Mouse (Mus musculus) embryo, embryonic 10 days (tissue): ENCODE measurements at regions not wholly inside any gene's neighbourhood (a gene's known extent, or its start where the extent isn't known, plus 50 kb on each side); places are given as distances from the start of the nearest gene placed in this dataset.
A peak's percentile ranks its signal among the peaks of the same experiment; 100 is the strongest.

Source experiments
- DNase-seq: peaks from one replicate; pipeline ENCODE4 v3.0.0-alpha.2; 2015; ENCODE audit warnings: low spot score

GRCm38 (mm10) chr3:99447361-99447760, 207.2 kb downstream of the Tbx15 start:
- no peak for DNase-seq

- DNase-seq, result no peak
Observed at GRCm38 (mm10) chr3:99447813-99448212, 207.6 kb downstream of the Tbx15 start.

- no peak for DNase-seq
Observed at GRCm38 (mm10) chr3:99459036-99459863, 219.1 kb downstream of the Tbx15 start.

- DNase-seq, result no peak
Observed at GRCm38 (mm10) chr3:99499980-99500379, 259.8 kb downstream of the Tbx15 start.

GRCm38 (mm10) chr3:99504772-99505171, 264.6 kb downstream of the Tbx15 start:
- no peak for DNase-seq

GRCm38 (mm10) chr3:99512250-99512649, 272.1 kb downstream of the Tbx15 start:
- no peak for DNase-seq

- no peak for DNase-seq
Observed at GRCm38 (mm10) chr3:99512933-99513332, 272.8 kb downstream of the Tbx15 start.

- DNase-seq, result no peak
Observed at GRCm38 (mm10) chr3:99515751-99516150, 275.6 kb downstream of the Tbx15 start.

- no peak for DNase-seq
Observed at GRCm38 (mm10) chr3:99560917-99561316, 320.7 kb downstream of the Tbx15 start.

- no peak for DNase-seq
Observed at GRCm38 (mm10) chr3:99573335-99573976, 311.8 kb upstream of the Spag17 start.

GRCm38 (mm10) chr3:99573977-99574373, 311.2 kb upstream of the Spag17 start:
- no peak for DNase-seq

GRCm38 (mm10) chr3:99602679-99603078, 282.5 kb upstream of the Spag17 start:
- no peak for DNase-seq

- DNase-seq, result no peak
Observed at GRCm38 (mm10) chr3:99632309-99632708, 252.9 kb upstream of the Spag17 start.

- peak; percentile 7 for DNase-seq
Observed at GRCm38 (mm10) chr3:99641343-99642106, 243.7 kb upstream of the Spag17 start.

GRCm38 (mm10) chr3:99644910-99645309, 240.3 kb upstream of the Spag17 start:
- DNase-seq, result no peak

- DNase-seq, result no peak
Observed at GRCm38 (mm10) chr3:99645318-99645717, 239.9 kb upstream of the Spag17 start.

- DNase-seq, result no peak
Observed at GRCm38 (mm10) chr3:99657617-99658016, 227.6 kb upstream of the Spag17 start.

- peak; percentile 60 for DNase-seq
Observed at GRCm38 (mm10) chr3:99663783-99664182, 221.4 kb upstream of the Spag17 start.

- DNase-seq, result no peak
Observed at GRCm38 (mm10) chr3:99665363-99665762, 219.8 kb upstream of the Spag17 start.

- DNase-seq, result peak; percentile 33
Observed at GRCm38 (mm10) chr3:99665902-99666768, 219.1 kb upstream of the Spag17 start.

GRCm38 (mm10) chr3:99674145-99674544, 211.1 kb upstream of the Spag17 start:
- no peak for DNase-seq

- DNase-seq, result no peak
Observed at GRCm38 (mm10) chr3:99709506-99709905, 175.7 kb upstream of the Spag17 start.
